Mouse (Mus musculus): ENCODE measurements around the gene Dnaic1.

DNA sequence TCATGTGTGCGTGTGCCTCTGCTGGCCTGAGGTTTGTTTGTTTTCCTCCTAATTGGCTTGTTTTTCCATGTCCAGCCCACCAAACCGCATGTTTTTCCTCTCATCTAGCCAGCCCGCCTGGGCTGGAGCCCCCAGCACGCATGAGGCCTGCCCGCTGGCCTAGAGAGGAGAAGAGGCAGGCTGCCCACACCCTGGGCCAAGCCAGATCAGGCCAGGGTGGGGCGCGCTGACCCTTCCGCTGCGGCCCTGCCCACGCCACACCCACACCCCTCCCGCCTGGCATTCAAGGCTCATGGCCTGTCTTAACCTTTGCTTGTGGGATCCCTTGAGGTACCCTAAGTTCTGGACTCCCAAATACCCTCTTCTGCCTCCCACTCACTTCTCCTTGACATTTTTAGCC lies 97.1 kb downstream of the Dnaic1 start:
- TF ChIP-seq GATA2 (IDR thresholded peaks at IDR 0.05; ENCODE audit: borderline replicate concordance, low read depth, low read length): no peak
- no peak for TF ChIP-seq CTCF (IDR thresholded peaks at IDR 0.05; ENCODE audit: low read depth, low read length)
- TF ChIP-seq TAL1 (conservative IDR thresholded peaks at IDR 0.05; ENCODE audit: low read depth, low read length): no peak
- no peak for TF ChIP-seq GATA1 (IDR thresholded peaks at IDR 0.05; ENCODE audit: borderline replicate concordance, low read length)
- no peak for TF ChIP-seq POLR2AphosphoS5 (IDR thresholded peaks at IDR 0.05; ENCODE audit: insufficient replicate concordance, low read depth, low read length)

All from G1E (cell line).